Mouse (Mus musculus): ENCODE data around the gene Fev.

Gene Fev

GRCm38 (mm10) chr1:74885369-74886042 lies at the start of gene Fev:
TSS of gene Fev (minus strand) at chr1:74885419.
- no peak for DNase-seq

DNA sequence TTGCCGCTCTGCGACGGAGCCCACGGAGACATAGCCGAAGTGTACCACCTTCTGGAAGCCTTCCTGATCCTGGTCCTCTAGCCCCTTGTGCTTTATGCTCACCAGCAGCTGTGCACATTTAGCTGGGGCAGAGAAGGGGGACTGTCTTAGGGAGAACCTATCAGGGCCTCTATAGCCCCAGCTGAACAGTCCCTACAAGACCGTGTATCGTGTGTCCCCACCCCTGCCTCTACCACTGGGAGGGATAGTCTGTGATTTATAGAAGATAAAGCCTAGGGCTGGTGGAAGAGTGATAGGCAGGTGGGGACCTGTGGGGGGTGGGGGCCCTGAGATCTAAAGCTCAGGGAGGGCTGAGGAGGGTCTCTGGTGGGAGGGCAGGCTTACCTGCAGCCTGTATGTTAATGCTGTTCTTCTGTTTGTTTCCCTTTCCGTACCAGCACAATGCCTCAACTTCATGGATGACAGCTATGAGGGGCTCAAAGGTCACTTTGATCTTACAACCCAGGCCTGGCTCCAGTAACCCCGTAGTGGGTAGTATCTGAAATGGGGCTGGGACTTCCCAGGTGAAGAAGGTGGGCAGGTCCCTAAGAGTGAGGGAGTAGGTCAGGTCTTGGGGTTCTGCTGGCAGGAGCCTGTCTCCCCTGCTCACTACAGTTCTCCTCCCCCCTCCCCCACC lies 42.5 kb upstream of the Fev start:
- DNase-seq = no peak

DNA sequence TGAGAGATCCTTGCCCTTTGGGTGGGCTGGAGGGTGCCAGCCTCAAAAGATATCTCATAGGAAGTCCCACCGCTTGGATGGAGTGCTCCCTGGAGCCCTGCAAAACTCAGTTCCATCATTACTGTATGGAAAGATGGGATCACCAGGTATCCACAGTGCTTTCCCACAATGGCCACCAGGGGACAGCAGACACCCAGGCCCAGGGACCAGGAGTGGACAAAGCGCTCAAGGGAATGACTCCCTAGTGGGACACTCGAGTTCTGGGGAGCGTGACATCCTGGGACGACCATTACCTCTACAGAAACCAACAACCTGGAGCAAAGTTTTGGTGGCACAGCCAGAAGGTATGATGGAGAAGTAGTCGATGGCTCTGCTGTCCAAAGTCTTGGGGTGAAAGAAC lies 41.5 kb upstream of the Fev start:
- no peak for DNase-seq

GRCm38 (mm10) chr1:74924464-74924863 lies 39.2 kb upstream of the Fev start:
- no peak for DNase-seq

DNA sequence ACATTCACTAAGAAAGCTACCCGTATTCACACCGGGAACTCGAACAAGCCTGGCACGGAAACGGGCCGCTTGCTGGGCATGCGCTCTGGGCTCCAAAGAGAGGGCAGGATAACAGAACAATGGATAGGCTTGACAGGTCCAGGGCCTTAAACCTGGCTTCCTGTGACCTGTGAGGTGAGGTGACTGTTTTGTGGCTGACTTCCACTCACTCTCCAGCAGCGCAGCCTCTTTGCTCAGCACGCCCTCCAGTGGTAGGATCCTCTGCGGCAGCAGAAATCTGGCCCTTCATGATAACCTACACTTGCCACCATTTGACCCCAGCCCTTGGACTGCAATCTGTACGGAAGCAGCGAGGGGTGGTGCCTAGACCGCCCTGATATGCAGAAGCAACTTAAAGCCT lies 30.5 kb upstream of the Fev start:
- no peak for DNase-seq

DNA sequence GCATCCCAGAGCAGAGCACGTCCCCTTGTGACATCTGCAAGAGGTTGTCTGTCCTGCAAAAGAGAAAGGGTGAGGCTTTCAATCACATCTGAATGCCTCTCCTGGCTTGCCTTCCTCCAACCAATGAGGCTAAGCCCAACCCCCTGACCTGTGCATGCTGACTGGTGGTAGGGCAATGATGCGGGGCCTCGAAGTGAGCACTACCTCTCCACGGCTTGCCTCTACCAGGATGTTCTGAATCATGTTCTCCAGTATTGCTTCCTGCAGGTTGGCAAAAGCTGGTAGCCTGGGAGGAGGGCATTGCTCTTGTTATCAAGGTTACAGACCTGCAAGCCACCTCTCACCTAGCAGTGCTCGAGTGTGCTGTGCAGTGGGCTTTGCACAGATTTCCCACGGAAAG lies 17.0 kb upstream of the Fev start:
- no peak for DNase-seq

DNA sequence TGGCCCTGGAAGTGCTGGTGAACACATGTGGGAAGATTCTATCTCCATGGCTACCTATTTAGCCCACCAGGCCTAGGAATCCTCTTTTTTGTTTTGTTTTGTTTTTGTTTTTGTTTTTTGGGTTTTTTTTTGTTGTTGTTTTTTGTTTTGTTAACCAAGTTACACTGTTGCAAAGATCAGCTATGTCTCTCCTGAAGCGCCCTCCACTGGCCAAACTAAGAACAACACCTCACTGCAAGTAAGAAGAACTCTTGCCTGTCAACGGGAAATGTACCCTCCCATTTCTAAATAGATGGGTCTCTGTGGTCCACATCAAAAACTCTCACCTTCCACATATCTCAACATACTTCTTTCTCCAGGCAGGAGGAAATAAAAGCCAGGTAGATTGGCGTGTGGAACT lies 16.5 kb upstream of the Fev start:
- peak; percentile 57 for DNase-seq

GRCm38 (mm10) chr1:74900341-74901285 lies 15.4 kb upstream of the Fev start:
- peak; percentile 63 for DNase-seq

- DNase-seq = no peak
Observed at GRCm38 (mm10) chr1:74898656-74899431, 13.6 kb upstream of the Fev start.

DNA sequence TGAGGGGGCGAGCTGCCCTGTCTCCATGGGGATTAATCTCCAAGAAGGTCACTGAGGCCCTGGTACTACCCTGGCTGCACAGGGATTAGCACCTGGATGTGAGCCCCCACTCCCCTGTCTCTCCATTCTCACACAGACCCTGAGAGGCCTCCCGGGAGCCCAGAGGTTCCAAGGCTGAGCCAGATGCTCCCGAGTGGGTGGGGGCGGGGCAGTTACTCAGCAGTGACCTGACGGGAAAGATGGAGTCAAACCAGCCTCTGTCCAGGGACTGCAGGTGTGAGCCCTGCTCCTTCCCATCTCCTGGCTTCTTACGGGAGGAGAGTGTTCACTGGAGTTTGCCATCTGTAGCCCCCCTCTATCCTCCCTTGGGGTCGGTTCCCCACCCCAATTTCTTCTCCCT lies 12.8 kb upstream of the Fev start:
- no peak for DNase-seq

- DNase-seq = peak; percentile 59
Observed at GRCm38 (mm10) chr1:74894966-74895365, 9.7 kb upstream of the Fev start.

DNA sequence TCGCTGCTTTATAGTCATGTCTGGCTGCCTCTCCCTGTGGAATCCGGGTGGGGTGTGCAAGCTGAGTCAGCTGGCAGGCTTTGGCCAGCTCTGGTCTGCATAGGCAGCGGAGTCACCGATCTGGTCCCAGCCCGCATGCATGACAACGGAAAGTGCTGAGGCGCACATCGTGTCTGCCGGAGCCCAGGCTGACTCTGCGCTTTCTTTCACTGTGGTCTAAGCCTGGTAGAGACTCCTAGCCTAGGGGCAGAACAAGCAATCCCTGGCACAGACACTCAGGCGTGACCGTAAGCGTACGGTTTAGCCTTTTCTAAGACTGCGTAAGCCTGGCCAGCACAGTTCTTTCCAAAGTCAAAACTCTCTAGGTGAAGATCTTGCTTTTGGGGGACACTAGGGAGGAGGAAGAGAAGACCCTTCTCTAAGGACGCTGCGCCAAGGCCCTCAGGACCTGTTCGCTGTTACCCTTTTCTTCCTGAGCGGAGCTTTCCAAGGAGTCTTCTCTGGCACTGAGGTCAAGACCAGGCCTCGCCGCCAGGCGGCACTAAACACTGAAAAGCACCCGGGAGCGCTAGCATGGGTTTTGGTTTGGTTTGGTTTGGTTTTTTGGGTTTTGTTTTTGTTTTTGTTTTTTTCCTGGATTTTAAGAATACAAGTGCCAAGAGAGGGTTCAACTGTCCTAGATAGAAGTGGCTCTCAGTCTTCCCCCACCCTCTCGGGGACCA lies 8.1 kb upstream of the Fev start, which contains the start of gene Cryba2:
Gene Cryba2 (minus strand): TSS at position 10 of the 722 bp plus-strand sequence.
- DNase-seq = peak; percentile 36

DNA sequence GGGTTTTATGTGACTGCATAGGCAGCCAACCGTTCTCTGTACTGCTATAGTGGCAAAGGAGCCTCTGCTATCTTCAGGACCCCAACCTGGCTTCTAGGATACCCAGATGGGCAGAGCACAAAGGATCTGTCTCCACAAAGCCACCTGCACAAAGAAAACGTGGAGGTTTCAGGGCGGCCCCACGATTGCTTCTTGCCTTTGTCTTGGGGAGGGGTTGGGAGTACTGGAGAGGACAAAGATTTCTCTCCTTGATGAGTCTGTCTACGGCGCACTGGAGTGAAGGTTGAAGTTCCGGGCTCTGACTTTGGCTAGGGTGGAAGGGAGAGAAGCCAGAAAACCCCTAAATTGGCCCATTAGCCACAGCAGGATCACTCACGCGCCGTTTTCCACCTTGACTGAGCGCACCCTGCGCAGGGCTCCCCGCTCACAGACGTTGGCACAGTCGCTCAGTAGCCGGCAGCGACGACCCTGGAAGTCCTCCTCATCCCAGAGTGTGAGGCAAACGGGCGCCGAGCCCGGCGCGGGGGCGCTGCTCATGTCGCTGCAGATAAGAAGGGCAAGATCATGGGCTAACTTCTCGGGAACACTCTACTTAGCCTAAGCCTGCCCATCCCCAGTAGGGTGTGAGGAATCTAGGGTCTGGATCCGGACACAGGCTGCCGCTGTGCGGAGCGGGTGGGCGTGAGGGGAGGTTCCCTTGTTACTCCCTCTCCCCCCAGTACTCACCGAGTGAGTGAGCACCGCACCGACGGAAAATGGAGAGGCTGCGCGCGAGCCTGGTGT lies 7.3 kb upstream of the Fev start:
- DNase-seq = no peak

DNA sequence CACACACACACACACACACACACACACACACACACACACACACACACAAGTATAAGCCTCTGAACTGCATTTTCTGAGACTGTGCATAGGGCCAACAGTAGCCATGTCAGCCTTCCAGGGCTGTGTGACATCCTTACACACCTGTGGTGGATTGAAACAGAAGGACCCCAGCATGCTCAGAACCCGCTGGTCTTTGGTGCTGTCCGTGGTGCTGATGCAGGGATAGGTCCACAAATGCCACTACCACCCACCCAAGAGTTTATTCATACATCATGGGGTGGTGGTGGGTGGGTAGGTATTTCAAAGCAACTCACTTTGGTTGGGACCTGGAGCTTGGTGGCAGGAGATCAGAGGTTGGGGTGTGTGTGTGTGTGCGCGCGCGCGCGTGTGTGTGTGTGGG lies 6.3 kb upstream of the Fev start:
- peak; percentile 53 for DNase-seq

- DNase-seq = no peak
Observed at GRCm38 (mm10) chr1:74884196-74885141, 750 bp downstream of the Fev start.

DNA sequence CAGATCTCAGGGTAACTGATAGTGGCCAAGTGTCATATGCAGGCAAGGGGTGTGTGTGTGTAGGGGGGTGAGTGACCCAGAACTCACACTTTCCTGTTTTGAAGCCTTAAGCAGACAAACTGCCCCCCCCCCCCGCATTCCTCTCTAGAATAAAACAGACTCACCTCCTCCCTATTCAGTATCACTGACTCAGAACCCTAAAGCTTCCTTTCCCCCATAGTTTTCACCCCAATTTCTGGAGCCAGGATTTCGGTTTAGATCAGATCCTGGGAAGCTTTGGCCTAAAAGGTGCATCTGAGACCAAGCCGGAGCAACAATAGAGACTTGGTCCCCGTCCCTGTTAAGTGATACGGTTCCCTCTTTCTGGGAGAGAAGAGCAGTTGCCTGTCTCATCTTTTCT lies 1.8 kb downstream of the Fev start:
- DNase-seq = no peak

GRCm38 (mm10) chr1:74882828-74883227 lies 2.4 kb downstream of the Fev start:
- no peak for DNase-seq

GRCm38 (mm10) chr1:74882055-74882734 lies 3.0 kb downstream of the Fev start:
- no peak for DNase-seq

- DNase-seq = peak; percentile 64
Observed at GRCm38 (mm10) chr1:74880785-74881360, 4.3 kb downstream of the Fev start.
